Mouse (Mus musculus) G1E (cell line): ENCODE measurements around the gene Mybpc3.

Source experiments
- CTCF ChIP-seq: IDR thresholded peaks from 2 replicates; pipeline ENCODE4 v1.5.1; 2012; ENCODE audit warnings: low read depth, low read length, inconsistent platforms, mixed read lengths
- GATA1 ChIP-seq: IDR thresholded peaks from 2 replicates; pipeline ENCODE4 v1.6.1; 2012; ENCODE audit warnings: borderline replicate concordance, low read length, inconsistent platforms, mixed read lengths
- GATA2 ChIP-seq: IDR thresholded peaks from 2 replicates; pipeline ENCODE4 v1.6.1; 2012; ENCODE audit warnings: low read depth, low read length, inconsistent platforms, borderline replicate concordance
- POLR2AphosphoS5 ChIP-seq: IDR thresholded peaks from 2 replicates; pipeline ENCODE4 v1.6.1; 2012; ENCODE audit warnings: low read depth, low read length, inconsistent platforms; ENCODE audit not compliant: insufficient replicate concordance
- TAL1 ChIP-seq: conservative IDR thresholded peaks from 2 replicates; pipeline ENCODE4 v1.6.1; 2012; ENCODE audit warnings: low read depth, low read length, inconsistent platforms, mixed read lengths

GRCm38 (mm10) chr2:91119061-91119460, 1.1 kb downstream of the Mybpc3 start:
- TF ChIP-seq CTCF (no peak), POLR2AphosphoS5 (no peak), GATA1 (no peak), GATA2 (no peak), TAL1 (no peak)
